Mouse (Mus musculus) brain, embryonic 14.5 days (tissue): Measurements from ENCODE around the gene Cnot4.

Experiments used
- CTCF ChIP-seq: fragments of 200-500 bp; IDR thresholded peaks from 2 replicates; pipeline ENCODE4 v1.5.1; 2012; ENCODE audit warnings: inconsistent platforms, mild to moderate bottlenecking, moderate library complexity, borderline replicate concordance; ENCODE audit not compliant: insufficient read depth, insufficient read length; ENCODE audit errors: extremely low read depth
- POLR2A ChIP-seq: fragments of 200-500 bp; IDR thresholded peaks from 2 replicates; pipeline ENCODE4 v1.6.1; 2012; ENCODE audit warnings: mild to moderate bottlenecking, inconsistent platforms, borderline replicate concordance; ENCODE audit not compliant: poor library complexity, insufficient read depth, insufficient read length, severe bottlenecking; ENCODE audit errors: extremely low read depth

GRCm38 (mm10) chr6:35147726-35148422 is 14.3 kb upstream of the Cnot4 start:
- TF ChIP-seq CTCF (no peak), POLR2A (no peak)
